Mouse (Mus musculus) ES-E14 (cell line): ENCODE results near the gene Olfr789.

Experiments used
- CHD2 ChIP-seq: IDR thresholded peaks from 2 replicates; pipeline ENCODE4 v1.6.1; 2014; ENCODE audit warnings: mild to moderate bottlenecking, low read depth, low read length, inconsistent platforms
- HCFC1 ChIP-seq: IDR thresholded peaks from 2 replicates; pipeline ENCODE4 v1.6.1; 2012; ENCODE audit warnings: low read length, inconsistent platforms, borderline replicate concordance; ENCODE audit not compliant: insufficient read depth
- MAFK ChIP-seq: IDR thresholded peaks from 2 replicates; pipeline ENCODE4 v1.6.1; 2014; ENCODE audit warnings: mild to moderate bottlenecking, low read depth, low read length, inconsistent platforms; ENCODE audit not compliant: insufficient read depth
- ZC3H11A ChIP-seq: IDR thresholded peaks from 2 replicates; pipeline ENCODE4 v1.6.1; 2012; ENCODE audit warnings: low read depth, mild to moderate bottlenecking, inconsistent platforms, low read length, borderline replicate concordance
- ZNF384 ChIP-seq: IDR thresholded peaks from 2 replicates; pipeline ENCODE4 v1.6.1; 2012; ENCODE audit warnings: low read depth, low read length, inconsistent platforms

DNA sequence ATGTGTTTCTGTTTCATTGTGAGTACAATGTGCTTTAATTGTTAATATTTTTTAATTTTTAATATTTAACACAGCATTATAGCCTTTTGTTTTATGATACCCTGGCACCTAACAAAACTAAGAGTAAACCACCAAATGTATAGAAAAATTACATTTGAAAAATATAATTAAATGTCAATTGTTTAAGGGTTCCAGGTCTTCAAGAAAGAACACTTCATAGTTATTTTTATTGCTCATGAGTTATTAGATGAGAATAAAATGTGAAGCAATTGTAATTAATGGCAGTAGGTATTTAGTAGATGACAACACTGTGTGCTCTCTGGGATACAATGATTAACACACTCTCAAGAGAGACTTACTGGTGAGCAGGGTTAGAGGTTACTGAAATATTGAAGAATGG is 13.9 kb upstream of the Olfr789 start, which contains the start of gene Olfr788:
- TF ChIP-seq ZC3H11A (no peak), ZNF384 (no peak), CHD2 (no peak), HCFC1 (no peak), MAFK (no peak)
